Mouse (Mus musculus) lung, postnatal 4 days (tissue): ENCODE data around the gene Zyx.

ENCODE experiments used
- DNase-seq, 2 experiments: peaks; one replicate each; pipeline ENCODE4 v3.0.0; 2021

Zyx gene

GRCm38 (mm10) chr6:42399938-42400337 is 50.5 kb downstream of the Zyx start, which contains the start of gene Tas2r143:
TSS of gene Tas2r143 (plus strand) at chr6:42400238.
- DNase-seq: no peak

GRCm38 (mm10) chr6:42405134-42405533 is 55.7 kb downstream of the Zyx start, which contains the start of gene Tas2r135:
TSS of gene Tas2r135 (plus strand) at chr6:42405434.
- DNase-seq: no peak
